Mouse (Mus musculus) intestine, embryonic 16.5 days (tissue): ENCODE results near the gene Grn. TPM values are rescaled to one million over a fixed set of nuclear protein-coding genes. Genes with fewer than 3 reads are reported as not detected.
"Not testable (repeated sequence)": the region's sequence is repeated elsewhere in the genome, so short reads cannot be mapped to it uniquely, and the experiment has no call there.

Source experiments
- ATAC-seq: fragments of 200-750 bp; cut with Nextera tagmentation; 2 replicates; pipeline ENCODE4 v1.8.0; 2017; ENCODE audit warnings: moderate TSS enrichment, moderate library complexity
- H3K27ac ChIP-seq: fragments of 300-500 bp; sonication (generic); 2 replicates; pipeline ENCODE4 v1.5.1; 2014; ENCODE audit warnings: mild to moderate bottlenecking, low read length
- H3K27me3 ChIP-seq: fragments of 300-500 bp; sonication (generic); replicated peaks from 2 replicates; pipeline ENCODE4 v1.6.1; 2014; ENCODE audit warnings: low read length, control low read depth, mixed read lengths; ENCODE audit not compliant: control insufficient read depth, insufficient read depth
- H3K36me3 ChIP-seq: fragments of 300-500 bp; sonication (generic); 2 replicates; pipeline ENCODE4 v1.6.1; 2014; ENCODE audit warnings: low read length, control low read depth; ENCODE audit not compliant: control insufficient read depth, insufficient read depth
- H3K4me1 ChIP-seq: fragments of 300-500 bp; sonication (generic); 2 replicates; pipeline ENCODE4 v1.6.1; 2014; ENCODE audit warnings: low read length, control low read depth, mixed read lengths; ENCODE audit not compliant: control insufficient read depth, insufficient read depth
- H3K4me2 ChIP-seq: fragments of 300-500 bp; sonication (generic); 2 replicates; pipeline ENCODE4 v1.6.1; 2014; ENCODE audit warnings: low read depth, low read length, control low read depth
- H3K4me3 ChIP-seq: fragments of 300-500 bp; sonication (generic); 2 replicates; pipeline ENCODE4 v1.5.1; 2014; ENCODE audit warnings: mild to moderate bottlenecking, low read length
- H3K9ac ChIP-seq: fragments of 300-500 bp; sonication (generic); 2 replicates; pipeline ENCODE4 v1.6.1; 2014; ENCODE audit warnings: low read depth, low read length
- H3K9me3 ChIP-seq: fragments of 300-500 bp; sonication (generic); 2 replicates; pipeline ENCODE4 v1.6.1; 2016; ENCODE audit warnings: low read length, control low read depth; ENCODE audit not compliant: control insufficient read depth
- WGBS: fragments of 180-500 bp; shearing (Covaris S2); extraction: QIAGEN DNeasy Blood & Tissue Kit; methylation state at CpG from one replicate; pipeline ENCODE4 v1.1.7; 2014; 5-methylcytosine and 5-hydroxymethylcytosine counted together
- polyA plus RNA-seq: library from polyadenylated mRNA; unstranded; fragments of >200 nt; fragmentation: Nextera tagmentation; extraction: Ambion mirVana; gene quantifications from 2 replicates; pipeline ENCODE4 v1.2.1, GENCODE M21; 2015

Gene Grn
- 221 and 245 TPM in 2 replicates for polyA plus RNA-seq

DNA sequence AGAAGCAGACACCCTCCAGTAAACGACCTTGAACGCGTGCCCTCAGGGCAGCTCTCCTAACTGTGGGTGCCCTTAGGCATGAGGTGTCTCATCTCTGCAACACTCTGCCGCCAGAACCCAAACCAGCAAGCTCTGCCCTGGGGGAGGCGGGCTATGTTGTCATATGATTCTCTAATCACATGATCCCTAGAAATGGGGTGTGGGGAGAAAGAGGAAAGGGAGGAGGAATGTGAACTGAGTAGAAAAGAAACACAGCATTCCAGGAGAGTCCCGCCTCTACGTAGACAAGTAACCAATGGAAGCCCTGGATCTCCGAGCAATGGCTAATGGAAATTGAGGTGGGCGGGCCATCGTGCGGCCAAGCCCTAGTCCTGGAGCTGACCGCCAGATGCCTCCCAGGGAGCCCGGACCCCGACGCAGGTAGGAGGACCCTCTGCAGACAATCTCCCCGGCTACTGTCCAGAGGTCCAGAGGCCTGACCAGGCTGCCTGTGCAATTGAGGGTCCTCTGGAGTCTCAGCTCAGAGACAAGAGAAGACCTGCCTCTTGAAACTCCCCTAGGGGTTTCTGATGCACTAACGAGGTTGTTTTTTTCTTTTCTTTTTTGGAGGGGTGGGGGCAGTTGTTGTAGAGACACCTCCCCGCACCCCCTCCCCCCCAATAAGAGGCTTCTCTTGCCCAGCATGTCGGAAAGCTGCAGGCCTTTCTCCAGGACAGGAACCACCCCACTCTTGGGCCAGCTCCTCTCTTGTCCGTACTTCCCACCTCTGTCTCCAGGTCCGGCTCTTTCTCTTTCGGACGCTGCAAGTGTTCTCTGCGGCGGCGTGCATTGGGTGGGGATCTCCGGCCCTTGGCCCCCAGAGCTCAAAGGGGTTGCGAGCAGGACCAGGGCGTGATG is at the start of gene Grn:
Gene Grn, plus strand, starts transcription at position 195 of the 897 bp plus-strand sequence.
- under 1% methylated on average over 29 of the region's 29 CpGs for WGBS
- Histone ChIP-seq H3K9ac (peak within 1 kb of the TSS; percentile 77), H3K27ac (peak within 1 kb of the TSS; percentile 93), H3K4me3 (peak within 1 kb of the TSS; percentile 71), H3K4me1 (peaks cover 19% of the 10 kb centered on the region), H3K9me3 (no peaks in the 10 kb centered on the region), H3K4me2 (peak within 1 kb of the TSS; percentile 87), H3K36me3 (peaks cover 8% of the 10 kb centered on the region), H3K27me3 (no peaks in the 10 kb centered on the region)
- ATAC-seq = peak; percentile 95

DNA sequence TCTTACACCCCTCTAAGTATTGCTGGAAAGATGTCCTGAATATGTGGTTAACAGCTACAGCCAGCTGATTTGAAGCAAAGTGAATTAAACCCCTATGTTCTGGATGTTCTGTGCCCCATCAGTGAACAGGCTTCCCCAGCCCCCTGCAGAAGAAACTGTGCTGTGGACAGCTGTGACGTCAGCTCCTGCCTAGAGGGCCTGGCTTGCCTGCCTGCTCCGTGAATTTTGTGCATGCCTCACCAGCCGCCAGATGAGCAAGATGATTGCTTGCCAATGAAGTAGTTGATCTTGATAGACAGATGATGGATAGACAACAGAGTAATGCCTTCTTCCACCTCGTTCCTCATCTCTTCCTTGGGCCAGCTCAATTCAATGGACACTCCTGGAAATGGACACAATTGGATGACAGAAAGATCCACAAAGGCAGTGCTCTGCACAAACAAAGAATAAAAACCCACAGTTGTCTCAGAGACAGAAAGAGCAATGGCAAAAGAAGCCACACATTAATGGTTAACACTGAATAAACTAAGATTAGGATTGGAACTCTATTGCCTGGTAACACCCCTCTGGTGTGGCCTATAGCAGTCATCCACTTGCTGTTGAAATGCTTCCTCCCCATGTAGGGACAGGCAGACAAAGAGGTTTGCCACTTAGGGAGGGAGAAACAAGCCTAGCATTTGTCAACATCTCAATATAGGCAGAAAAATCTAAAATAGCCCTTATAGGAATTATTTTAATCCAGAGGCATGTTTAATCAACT is 48.6 kb upstream of the Grn start:
- peak; percentile 60; the same call in 1 of the 2 replicates for ATAC-seq
- no peaks in the 10 kb centered on the region for H3K36me3 ChIP-seq
- no peak overlapping the region for H3K9ac ChIP-seq
- H3K9me3 ChIP-seq = 0 out of 2 replicates have a peak, but pooled peaks cover 5% of the 10 kb centered on the region
- 22% methylated on average over 4 of the region's 4 CpGs for WGBS
- no peak overlapping the region for H3K4me2 ChIP-seq
- no peak overlapping the region for H3K27ac ChIP-seq
- peaks cover 8% of the 10 kb centered on the region for H3K4me1 ChIP-seq
- no peaks in the 10 kb centered on the region for H3K27me3 ChIP-seq
- no peak overlapping the region for H3K4me3 ChIP-seq

DNA sequence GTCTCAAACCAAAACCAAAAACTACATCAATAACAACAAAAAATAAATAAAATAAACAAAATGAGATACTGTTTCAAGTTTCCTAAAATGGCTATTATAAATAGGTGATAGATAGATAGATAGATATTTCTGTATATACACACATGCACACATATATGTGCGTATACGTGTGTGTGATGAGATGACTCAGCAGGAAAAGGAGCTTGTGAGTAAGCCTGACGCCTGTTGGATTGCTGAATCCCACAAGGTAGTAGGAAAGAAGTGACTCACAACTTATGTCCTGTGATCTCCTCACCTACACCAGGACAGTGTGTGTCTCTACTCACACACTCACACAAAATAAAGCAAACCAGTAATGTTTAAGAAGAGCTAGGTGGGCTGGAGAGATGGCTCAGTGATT is 47.3 kb upstream of the Grn start:
- no peak for ATAC-seq
- H3K4me1 ChIP-seq = 0 out of 2 replicates have a peak, but pooled peaks cover 7% of the 10 kb centered on the region
- no peaks in the 10 kb centered on the region for H3K36me3 ChIP-seq
- H3K4me3 ChIP-seq = no peak overlapping the region
- 91% methylated on average over 3 of the region's 3 CpGs for WGBS
- no peak overlapping the region for H3K27ac ChIP-seq
- 0 out of 2 replicates have a peak, but pooled peaks cover 5% of the 10 kb centered on the region for H3K9me3 ChIP-seq
- no peaks in the 10 kb centered on the region for H3K27me3 ChIP-seq
- no peak overlapping the region for H3K4me2 ChIP-seq
- no peak overlapping the region for H3K9ac ChIP-seq

DNA sequence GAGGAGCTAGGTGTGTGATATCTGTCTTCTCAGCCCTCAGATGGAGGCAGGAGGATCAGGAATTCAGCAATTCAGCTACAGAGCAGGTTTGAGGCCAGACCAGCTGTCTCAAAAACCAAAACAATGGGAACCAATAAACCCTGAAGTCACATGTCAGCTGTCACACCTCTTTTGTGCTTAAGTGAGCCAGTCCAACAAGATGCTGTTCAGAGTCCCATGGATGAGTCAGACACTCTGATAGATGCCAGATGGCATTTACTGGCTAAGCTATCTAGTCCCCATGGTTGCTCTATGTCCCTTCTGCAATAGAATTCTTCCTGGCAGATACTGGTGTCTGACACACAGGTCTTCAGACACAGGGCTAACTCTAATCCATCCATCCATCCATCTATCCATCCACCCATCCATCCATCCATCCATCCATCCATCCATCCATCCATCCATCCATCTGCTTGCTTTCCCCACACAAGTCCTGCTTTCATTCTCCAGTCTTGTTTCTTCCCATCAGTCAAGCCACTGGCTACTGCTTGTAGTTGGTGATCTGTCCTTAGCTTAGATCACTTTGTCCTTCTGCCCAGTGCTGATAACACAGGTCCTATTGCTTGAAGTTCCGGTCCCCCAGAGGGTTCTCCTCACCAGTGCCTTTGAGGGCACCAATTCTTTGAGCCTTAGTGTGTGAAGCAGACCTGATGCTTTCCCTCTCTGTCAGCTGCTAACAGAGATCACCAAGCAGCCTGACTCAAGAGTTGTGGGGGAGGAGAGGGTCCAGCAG is 46.6 kb upstream of the Grn start:
- Histone ChIP-seq H3K4me1 (0 out of 2 replicates have a peak, but pooled peaks cover 7% of the 10 kb centered on the region), H3K9me3 (0 out of 2 replicates have a peak, but pooled peaks cover 5% of the 10 kb centered on the region), H3K27me3 (no peaks in the 10 kb centered on the region), H3K27ac (no peak overlapping the region), H3K4me3 (no peak overlapping the region), H3K9ac (no peak overlapping the region), H3K4me2 (no peak overlapping the region), H3K36me3 (no peaks in the 10 kb centered on the region)
- no peak for ATAC-seq
- WGBS = 81% methylated on average over 1 of the region's 1 CpGs

DNA sequence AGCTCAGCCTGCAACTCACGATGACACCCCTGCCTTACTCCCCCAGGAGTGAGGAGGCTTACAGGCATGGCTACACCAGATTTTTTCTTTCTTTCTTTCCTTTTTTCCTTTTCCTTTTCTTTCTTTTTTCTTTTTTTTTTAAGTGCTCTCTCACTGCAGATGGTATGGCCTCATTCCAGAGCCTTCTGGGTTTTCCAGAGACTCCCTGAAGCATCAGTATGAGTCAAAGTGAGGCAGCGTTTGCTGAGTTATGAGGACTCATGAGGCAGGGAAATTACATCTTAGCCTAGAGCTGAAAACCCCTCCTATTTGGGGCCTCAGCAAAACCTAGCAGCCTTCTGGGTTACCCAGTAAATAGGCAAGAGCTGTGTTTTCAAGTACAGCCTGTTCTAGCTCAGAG is 45.7 kb upstream of the Grn start:
- WGBS = 72% methylated on average over 2 of the region's 2 CpGs
- Histone ChIP-seq H3K27me3 (no peaks in the 10 kb centered on the region), H3K9me3 (no peaks in the 10 kb centered on the region), H3K4me2 (no peak overlapping the region), H3K9ac (no peak overlapping the region), H3K4me3 (no peak overlapping the region), H3K4me1 (0 out of 2 replicates have a peak, but pooled peaks cover 7% of the 10 kb centered on the region), H3K36me3 (no peaks in the 10 kb centered on the region), H3K27ac (no peak overlapping the region)
- no peak for ATAC-seq

DNA sequence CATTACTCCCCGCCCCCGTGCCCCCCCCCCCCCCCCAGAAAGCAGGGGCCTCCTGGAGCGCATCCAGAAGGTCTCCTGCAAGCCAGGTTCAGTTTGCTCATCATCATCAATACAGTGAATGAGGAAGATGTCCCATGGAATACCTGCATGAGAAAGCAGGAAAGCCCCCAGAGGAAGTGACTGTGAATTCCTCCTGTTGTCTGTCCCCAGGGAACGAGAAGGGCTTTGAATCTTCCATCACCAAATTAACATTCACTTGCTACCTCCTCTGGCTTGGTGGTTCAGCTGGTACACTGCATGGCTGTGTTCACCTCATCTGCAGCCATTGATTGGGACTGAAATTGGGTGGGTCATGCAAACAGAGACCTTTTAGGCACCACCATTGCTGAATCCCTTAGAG is 45.0 kb upstream of the Grn start:
- Histone ChIP-seq H3K9me3 (no peaks in the 10 kb centered on the region), H3K4me1 (0 out of 2 replicates have a peak, but pooled peaks cover 7% of the 10 kb centered on the region), H3K4me3 (no peak overlapping the region), H3K9ac (no peak overlapping the region), H3K27me3 (no peaks in the 10 kb centered on the region), H3K36me3 (no peaks in the 10 kb centered on the region), H3K27ac (no peak overlapping the region), H3K4me2 (no peak overlapping the region)
- 52% methylated on average over 4 of the region's 4 CpGs for WGBS
- ATAC-seq = no peak

DNA sequence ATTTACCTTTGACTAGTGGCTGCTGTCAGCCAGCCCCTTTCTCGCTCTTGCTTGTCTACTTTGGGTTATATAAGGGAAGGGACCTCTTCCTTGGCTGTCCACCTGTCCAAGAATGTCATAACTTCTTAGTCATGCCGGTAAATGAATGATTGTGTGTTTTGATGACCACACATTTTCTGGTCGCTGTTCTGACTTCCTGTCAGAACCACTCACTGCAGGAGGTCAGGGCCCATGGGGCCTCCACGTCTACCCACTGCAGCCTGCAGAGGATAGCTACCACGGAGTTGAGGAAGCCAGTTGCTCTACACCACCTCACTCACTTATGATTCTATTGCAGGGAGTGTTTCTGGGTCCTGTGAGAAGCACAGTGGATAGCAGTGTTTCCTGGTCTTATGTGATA is 44.0 kb upstream of the Grn start:
- WGBS = 61% methylated on average over 5 of the region's 5 CpGs
- no peak for ATAC-seq
- no peak overlapping the region for H3K27ac ChIP-seq
- no peaks in the 10 kb centered on the region for H3K9me3 ChIP-seq
- no peak overlapping the region for H3K4me3 ChIP-seq
- H3K4me1 ChIP-seq = 0 out of 2 replicates have a peak, but pooled peaks cover 3% of the 10 kb centered on the region
- no peaks in the 10 kb centered on the region for H3K36me3 ChIP-seq
- H3K27me3 ChIP-seq = no peaks in the 10 kb centered on the region
- H3K9ac ChIP-seq = no peak overlapping the region
- H3K4me2 ChIP-seq = no peak overlapping the region

DNA sequence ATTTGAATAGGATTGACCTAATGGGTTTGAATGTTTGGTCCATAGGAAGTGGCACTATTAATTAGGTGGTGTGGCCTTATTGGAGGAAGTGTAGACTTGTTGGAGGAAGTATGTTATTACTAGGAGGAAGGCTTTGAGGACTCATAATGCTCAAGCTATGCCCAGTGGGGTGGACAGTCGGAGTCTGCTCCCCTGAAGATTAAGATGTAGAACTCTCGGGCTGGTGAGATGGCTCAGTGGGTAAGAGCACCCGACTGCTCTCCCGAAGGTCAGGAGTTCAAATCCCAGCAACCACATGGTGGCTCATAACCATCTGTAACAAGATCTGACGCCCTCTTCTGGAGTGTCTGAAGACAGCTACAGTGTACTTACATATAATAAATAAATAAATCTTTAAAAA is 40.7 kb upstream of the Grn start:
- not testable (repeated sequence) for H3K4me3 ChIP-seq, H3K9ac ChIP-seq, H3K9me3 ChIP-seq, H3K27me3 ChIP-seq, ATAC-seq, H3K4me2 ChIP-seq, H3K36me3 ChIP-seq, H3K27ac ChIP-seq
- H3K4me1 ChIP-seq = peaks cover 19% of the 10 kb centered on the region
- WGBS = 95% methylated on average over 4 of the region's 5 CpGs
